ENCODE assay signal across 12 mouse cellular contexts in the genomic region with DNA sequence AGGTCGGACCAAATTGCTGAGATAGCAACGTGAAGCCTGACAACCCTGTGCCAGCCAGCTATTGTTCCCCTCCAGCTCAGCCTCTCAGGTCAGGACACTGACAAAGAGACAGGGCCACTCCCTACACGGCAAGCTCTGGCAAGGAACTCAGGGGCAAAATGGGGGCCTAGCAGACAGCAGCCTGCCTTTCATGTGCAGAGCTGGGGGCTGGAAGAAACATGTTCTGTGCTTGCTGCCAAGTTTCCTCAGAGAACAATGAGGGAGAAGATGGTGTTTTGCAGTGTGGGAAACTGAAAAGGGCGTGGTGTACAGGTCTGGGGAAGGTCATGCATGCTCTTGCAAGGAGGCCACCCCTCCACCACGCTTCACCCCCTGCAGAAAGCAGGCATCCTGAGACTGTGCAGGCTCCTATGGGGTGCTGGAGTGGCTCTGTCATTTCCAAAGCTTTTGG.
DNase-seq lines count a peak whose midpoint lies in the region; ATAC-seq and TF ChIP-seq lines count a peak whose summit lies in the region.
"Had no signal": no experiment of that assay in that cellular context is flagged by ENCODE, and none has a peak within 500 bp of the region (broad histone marks: within the 10 kb centered on the region; RNA-seq: fewer than 3 reads in every experiment).

No protein-coding gene starts in this region.

- H3K9me3 ChIP-seq in hindbrain, embryonic 16.5 days (ENCODE audit: control insufficient read depth, low read length) = no peaks in the 10 kb centered on the region
- no peaks in the 10 kb centered on the region for H3K9me3 ChIP-seq in hindbrain, postnatal 0 days (ENCODE audit: low read length)
- H3K9me3 ChIP-seq in heart, embryonic 10.5 days = no peaks in the 10 kb centered on the region
- H3K9me3 ChIP-seq in lung, embryonic 15.5 days = no peaks in the 10 kb centered on the region

- no peak overlapping the region for H3K4me2 ChIP-seq in hindbrain, embryonic 16.5 days (ENCODE audit: low read length)
- H3K4me2 ChIP-seq in hindbrain, postnatal 0 days (ENCODE audit: low read depth, low read length) = no peak overlapping the region
- no peak overlapping the region for H3K4me2 ChIP-seq in lung, embryonic 15.5 days

- no peaks in the 10 kb centered on the region for H3K36me3 ChIP-seq in hindbrain, embryonic 16.5 days (ENCODE audit: control insufficient read depth, insufficient read depth, low read length)
- no peaks in the 10 kb centered on the region for H3K36me3 ChIP-seq in hindbrain, postnatal 0 days (ENCODE audit: insufficient read depth, low read length)
- H3K36me3 ChIP-seq in heart, embryonic 10.5 days = no peaks in the 10 kb centered on the region
- no peaks in the 10 kb centered on the region for H3K36me3 ChIP-seq in lung, embryonic 15.5 days
- H3K36me3 ChIP-seq in thymus, adult 2 months (ENCODE audit: control insufficient read depth, insufficient read depth, low read length) = no peaks in the 10 kb centered on the region

- TF ChIP-seq POLR2A in thymus, adult 2 months (IDR thresholded peaks at IDR 0.05; ENCODE audit: control insufficient read depth, extremely low read depth, insufficient read depth, low read length, poor library complexity) = no peak

- H3K27me3 ChIP-seq in hindbrain, embryonic 16.5 days (replicated peaks; ENCODE audit: control insufficient read depth, insufficient read depth, low read length) = no peaks in the 10 kb centered on the region
- H3K27me3 ChIP-seq in hindbrain, postnatal 0 days (ENCODE audit: insufficient read depth, low read length) = no peaks in the 10 kb centered on the region
- no peaks in the 10 kb centered on the region for H3K27me3 ChIP-seq in heart, embryonic 10.5 days (ENCODE audit: insufficient read depth, poor library complexity, severe bottlenecking)
- no peaks in the 10 kb centered on the region for H3K27me3 ChIP-seq in lung, embryonic 15.5 days
- H3K27me3 ChIP-seq in thymus, adult 2 months (ENCODE audit: control insufficient read depth, insufficient read depth, low read length) = no peaks in the 10 kb centered on the region

- no peak overlapping the region for H3K27ac ChIP-seq in hindbrain, embryonic 16.5 days (ENCODE audit: low read depth, low read length)
- no peak overlapping the region for H3K27ac ChIP-seq in hindbrain, postnatal 0 days
- H3K27ac ChIP-seq in brown adipose tissue, adult 24 weeks (replicated peaks; ENCODE audit: low read depth, low read length) = peak overlapping the region; percentile 11
- H3K27ac ChIP-seq in heart, embryonic 10.5 days = peak overlapping the region; percentile 56
- H3K27ac ChIP-seq in lung, embryonic 15.5 days = peak overlapping the region; percentile 45; the same call in 1 of the 2 replicates
- H3K27ac ChIP-seq in thymus, adult 2 months (ENCODE audit: control insufficient read depth, insufficient read depth, low read length) = no peak overlapping the region

- no peak overlapping the region for H3K4me3 ChIP-seq in hindbrain, embryonic 16.5 days (ENCODE audit: low read length)
- no peak overlapping the region for H3K4me3 ChIP-seq in hindbrain, postnatal 0 days (ENCODE audit: low read length)
- H3K4me3 ChIP-seq in brown adipose tissue, adult 24 weeks (ENCODE audit: insufficient read depth, low read depth, low read length) = no peak overlapping the region
- H3K4me3 ChIP-seq in heart, embryonic 10.5 days = no peak overlapping the region
- no peak overlapping the region for H3K4me3 ChIP-seq in lung, embryonic 15.5 days
- no peak overlapping the region for H3K4me3 ChIP-seq in thymus, adult 2 months (ENCODE audit: control insufficient read depth, insufficient read depth, low read length)
- H3K4me3 ChIP-seq: myocyte had no signal

- 23% methylated on average over 5 of the region's 5 CpGs for WGBS in hindbrain, embryonic 16.5 days
- WGBS in hindbrain, postnatal 0 days = 16% methylated on average over 5 of the region's 5 CpGs
- 34% methylated on average over 5 of the region's 5 CpGs for WGBS in heart, embryonic 10.5 days
- WGBS in lung, embryonic 15.5 days = 35% methylated on average over 5 of the region's 5 CpGs
- 65% methylated on average over 5 of the region's 5 CpGs for WGBS in thymus, adult 2 months

- ATAC-seq in hindbrain, embryonic 16.5 days = peak; percentile 27; the same call in 1 of the 2 replicates
- ATAC-seq in hindbrain, postnatal 0 days = no peak
- ATAC-seq in lung, embryonic 15.5 days (ENCODE audit: borderline replicate concordance, extremely low read depth, low FRiP score, low TSS enrichment) = peak; percentile 77
- ATAC-seq: CD4-positive, CD25-positive, alpha-beta regulatory T cell, adult 4 months had no signal

- H3K9ac ChIP-seq in hindbrain, embryonic 16.5 days (ENCODE audit: low read depth, low read length) = no peak overlapping the region
- no peak overlapping the region for H3K9ac ChIP-seq in hindbrain, postnatal 0 days (replicated peaks; ENCODE audit: low read length)
- no peak overlapping the region for H3K9ac ChIP-seq in lung, embryonic 15.5 days

- TF ChIP-seq CTCF in hindbrain, postnatal 0 days (IDR thresholded peaks at IDR 0.05; ENCODE audit: low read depth) = no peak
- no peak for TF ChIP-seq CTCF in thymus, adult 2 months (IDR thresholded peaks at IDR 0.05; ENCODE audit: borderline replicate concordance, control insufficient read depth, extremely low read depth, insufficient read depth, low read length, poor library complexity)

- peaks cover 6% of the 10 kb centered on the region; the same call in 1 of the 2 replicates for H3K4me1 ChIP-seq in hindbrain, embryonic 16.5 days (ENCODE audit: control insufficient read depth, insufficient read depth, low read depth, low read length)
- H3K4me1 ChIP-seq in hindbrain, postnatal 0 days (ENCODE audit: insufficient read depth, low read length) = no peaks in the 10 kb centered on the region
- peaks cover 21% of the 10 kb centered on the region; the same call in 1 of the 2 replicates for H3K4me1 ChIP-seq in brown adipose tissue, adult 24 weeks (ENCODE audit: control insufficient read depth, insufficient read depth, insufficient read length, low read length)
- peaks cover 19% of the 10 kb centered on the region for H3K4me1 ChIP-seq in heart, embryonic 10.5 days
- H3K4me1 ChIP-seq in lung, embryonic 15.5 days = peaks cover 10% of the 10 kb centered on the region; the same call in 1 of the 2 replicates
- H3K4me1 ChIP-seq in thymus, adult 2 months (replicated peaks; ENCODE audit: control insufficient read depth, insufficient read depth, low read length) = no peaks in the 10 kb centered on the region; the same call in 1 of the 2 replicates

- DNase-seq in hindbrain, postnatal 0 days (ENCODE audit: low spot score) = no peak
- no peak for DNase-seq in heart, embryonic 10.5 days (ENCODE audit: low spot score)
- no peak for DNase-seq in thymus, adult 18-20 months
- DNase-seq in thymus, adult 2 months = no peak
- DNase-seq in layer of hippocampus, postnatal 14 days (ENCODE audit: low spot score in 2 of 2) = no peak
- DNase-seq: adrenal gland, adult 2 months; left cerebral cortex, postnatal 4 days had no signal

Comparison
In these comparisons a context has a peak if more than half of its experiments do, and no peak if none do; other contexts are left out.
1. H3K27ac ChIP-seq: peak in brown adipose tissue, adult 24 weeks (single experiment), heart, embryonic 10.5 days (single experiment) and lung, embryonic 15.5 days (single experiment); none in hindbrain, embryonic 16.5 days (single experiment), hindbrain, postnatal 0 days (single experiment) and thymus, adult 2 months (single experiment).